In genomic region chr1:171478968-171479367, GRCm38 (mm10) we compare ENCODE assay signal across 9 mouse cellular contexts. TPM values are rescaled to one million over a fixed set of nuclear protein-coding genes. Genes with fewer than 3 reads are reported as not detected.
A peak's percentile ranks its signal among the peaks of the same experiment; 100 is the strongest.
DNase-seq lines count a peak whose midpoint lies in the region; ATAC-seq and TF ChIP-seq lines count a peak whose summit lies in the region.
"Had no signal": no experiment of that assay in that cellular context is flagged by ENCODE, and none has a peak within 500 bp of the region (broad histone marks: within the 10 kb centered on the region; RNA-seq: fewer than 3 reads in every experiment).

No protein-coding gene starts in this region.

- 60% methylated on average over 2 of the region's 2 CpGs for WGBS in forebrain, embryonic 13.5 days
- WGBS in forebrain, embryonic 12.5 days: 57% methylated on average over 2 of the region's 2 CpGs
- WGBS in bone marrow, adult 2 months: 27% methylated on average over 2 of the region's 2 CpGs
- 27% methylated on average over 2 of the region's 2 CpGs for WGBS in spleen, adult 2 months

- no peaks in the 10 kb centered on the region for H3K4me1 ChIP-seq in forebrain, embryonic 13.5 days
- no peaks in the 10 kb centered on the region for H3K4me1 ChIP-seq in forebrain, embryonic 12.5 days
- H3K4me1 ChIP-seq in bone marrow, adult 2 months (ENCODE audit: control insufficient read depth, insufficient read depth, low read length): peaks cover 4% of the 10 kb centered on the region
- no peaks in the 10 kb centered on the region for H3K4me1 ChIP-seq in embryonic fibroblast, embryonic 13.5 days (ENCODE audit: control insufficient read depth, insufficient read depth, low read length)
- H3K4me1 ChIP-seq in spleen, adult 2 months (ENCODE audit: control insufficient read depth, insufficient read depth, insufficient read length): no peaks in the 10 kb centered on the region

- H3K27me3 ChIP-seq in forebrain, embryonic 13.5 days: no peaks in the 10 kb centered on the region
- H3K27me3 ChIP-seq in forebrain, embryonic 12.5 days: no peaks in the 10 kb centered on the region
- no peaks in the 10 kb centered on the region for H3K27me3 ChIP-seq in spleen, adult 2 months (ENCODE audit: control insufficient read depth, insufficient read depth, low read length)

- no peak overlapping the region for H3K4me2 ChIP-seq in forebrain, embryonic 13.5 days
- H3K4me2 ChIP-seq in forebrain, embryonic 12.5 days: no peak overlapping the region

- H3K4me3 ChIP-seq in forebrain, embryonic 13.5 days: no peak overlapping the region
- H3K4me3 ChIP-seq in forebrain, embryonic 12.5 days (replicated peaks): no peak overlapping the region
- H3K4me3 ChIP-seq in bone marrow, adult 2 months (replicated peaks; ENCODE audit: control insufficient read depth, low read depth, low read length): no peak overlapping the region
- H3K4me3 ChIP-seq in embryonic fibroblast, embryonic 13.5 days (ENCODE audit: insufficient read depth, low read length): no peak overlapping the region
- no peak overlapping the region for H3K4me3 ChIP-seq in spleen, adult 2 months (ENCODE audit: extremely low read depth, insufficient read depth, insufficient read length)

- H3K36me3 ChIP-seq in forebrain, embryonic 13.5 days (ENCODE audit: poor library complexity, severe bottlenecking): no peaks in the 10 kb centered on the region
- no peaks in the 10 kb centered on the region for H3K36me3 ChIP-seq in forebrain, embryonic 12.5 days (replicated peaks)
- H3K36me3 ChIP-seq in spleen, adult 2 months (ENCODE audit: control insufficient read depth, insufficient read depth, low read length): no peaks in the 10 kb centered on the region

- peak; percentile 52 for TF ChIP-seq CTCF in bone marrow, adult 2 months (IDR thresholded peaks at IDR 0.05; ENCODE audit: control insufficient read depth, insufficient read depth, low read length)
- peak; percentile 53; the same call in 1 of the 2 replicates for TF ChIP-seq CTCF in embryonic fibroblast, embryonic 13.5 days (IDR thresholded peaks at IDR 0.05; ENCODE audit: borderline replicate concordance, insufficient read depth, low read length)
- peak; percentile 42; the same call in 1 of the 2 replicates for TF ChIP-seq CTCF in spleen, adult 2 months (IDR thresholded peaks at IDR 0.05; ENCODE audit: extremely low read depth, insufficient read depth, insufficient read length, insufficient replicate concordance)

- no peak for TF ChIP-seq POLR2A in bone marrow, adult 2 months (IDR thresholded peaks at IDR 0.05; ENCODE audit: borderline replicate concordance, control insufficient read depth, low read depth, low read length)
- no peak for TF ChIP-seq POLR2A in embryonic fibroblast, embryonic 13.5 days (IDR thresholded peaks at IDR 0.05; ENCODE audit: low read depth, low read length)
- no peak for TF ChIP-seq POLR2A in spleen, adult 2 months (IDR thresholded peaks at IDR 0.05; ENCODE audit: low read depth, low read length)

- DNase-seq in induced T-regulatory cell, adult 2 months (ENCODE audit: low read depth): peak; percentile 73
- DNase-seq in left cerebral cortex, adult 18-20 months (ENCODE audit: low spot score in 2 of 2): peak; percentile 71 to 75
- DNase-seq in mesoderm, embryonic 11.5 days (ENCODE audit: low read depth, low spot score): peak; percentile 58
- DNase-seq in spleen, adult 2 months (ENCODE audit: low read depth in 1 of 2, low spot score in 2 of 2): peak in 1 of 2 experiments; percentile 70

- peak; percentile 53 for ATAC-seq in forebrain, embryonic 13.5 days
- ATAC-seq in forebrain, embryonic 12.5 days (ENCODE audit: low FRiP score): no peak; the same call in 1 of the 2 replicates

- no peak overlapping the region for H3K9ac ChIP-seq in forebrain, embryonic 13.5 days
- no peak overlapping the region for H3K9ac ChIP-seq in forebrain, embryonic 12.5 days

- H3K9me3 ChIP-seq in forebrain, embryonic 13.5 days (replicated peaks): peaks cover 18% of the 10 kb centered on the region; the same call in 1 of the 2 replicates
- peaks cover 12% of the 10 kb centered on the region for H3K9me3 ChIP-seq in forebrain, embryonic 12.5 days

- no peak overlapping the region for H3K27ac ChIP-seq in forebrain, embryonic 13.5 days
- no peak overlapping the region for H3K27ac ChIP-seq in forebrain, embryonic 12.5 days
- H3K27ac ChIP-seq in bone marrow, adult 2 months (ENCODE audit: control insufficient read depth, insufficient read depth, low read depth, low read length, poor library complexity): no peak overlapping the region
- no peak overlapping the region for H3K27ac ChIP-seq in embryonic fibroblast, embryonic 13.5 days (ENCODE audit: insufficient read depth, low read length)
- no peak overlapping the region for H3K27ac ChIP-seq in spleen, adult 2 months (ENCODE audit: insufficient read depth, low read length)

RNA-seq across cellular contexts. Expression of gene Alyref2, which starts 24.3 kb away (rescaled TPM):
- 23.0 and 24.5 TPM in 2 replicates for polyA plus RNA-seq in forebrain, embryonic 13.5 days (2015; fragmentation: Nextera tagmentation; extraction: Ambion mirVana)
- 17.1 and 20.2 TPM in 2 replicates for polyA plus RNA-seq in forebrain, embryonic 12.5 days (2016; fragmentation: Nextera tagmentation; extraction: Ambion mirVana)
- polyA plus RNA-seq in bone marrow, adult 2 months (2011; ENCODE audit: insufficient read depth, insufficient read length, low replicate concordance, missing spikeins): 4.5 and 8.7 TPM in 2 replicates
- 4.0 and 6.1 TPM in 2 replicates for polyA plus RNA-seq in embryonic fibroblast, embryonic 13.5 days (2011; ENCODE audit: insufficient read length, low read depth, missing spikeins)
- total RNA-seq in left cerebral cortex, adult 18-20 months (2021): 1 to 10 TPM; 5.7 to 5.8 TPM
- polyA plus RNA-seq in spleen, adult 2 months (2012; rRNA removed): 5.1 and 6.7 TPM in 2 replicates

RNA-seq across cellular contexts. Expression of gene F11r, which starts 41.6 kb away (rescaled TPM):
- polyA plus RNA-seq in forebrain, embryonic 13.5 days (2015; fragmentation: Nextera tagmentation; extraction: Ambion mirVana): 8.4 and 9.7 TPM in 2 replicates
- 11.1 and 11.4 TPM in 2 replicates for polyA plus RNA-seq in forebrain, embryonic 12.5 days (2016; fragmentation: Nextera tagmentation; extraction: Ambion mirVana)
- 13.2 and 21.5 TPM in 2 replicates for polyA plus RNA-seq in bone marrow, adult 2 months (2011; ENCODE audit: insufficient read depth, insufficient read length, low replicate concordance, missing spikeins)
- polyA plus RNA-seq in embryonic fibroblast, embryonic 13.5 days (2011; ENCODE audit: insufficient read length, low read depth, missing spikeins): 7.4 and 9.4 TPM in 2 replicates
- total RNA-seq in left cerebral cortex, adult 18-20 months (2021): 1 to 10 TPM; 4.5 to 5.4 TPM
- 8.8 and 9.6 TPM in 2 replicates for polyA plus RNA-seq in spleen, adult 2 months (2012; rRNA removed)

RNA-seq across cellular contexts. Expression of gene Itln1, which starts 56.1 kb away (rescaled TPM):
- not detected in 2 replicates for polyA plus RNA-seq in forebrain, embryonic 13.5 days (2015; fragmentation: Nextera tagmentation; extraction: Ambion mirVana)
- polyA plus RNA-seq in forebrain, embryonic 12.5 days (2016; fragmentation: Nextera tagmentation; extraction: Ambion mirVana): not detected in 2 replicates
- not detected in 2 replicates for polyA plus RNA-seq in bone marrow, adult 2 months (2011; ENCODE audit: insufficient read depth, insufficient read length, low replicate concordance, missing spikeins)
- not detected in 2 replicates for polyA plus RNA-seq in embryonic fibroblast, embryonic 13.5 days (2011; ENCODE audit: insufficient read length, low read depth, missing spikeins)
- not detected for total RNA-seq in left cerebral cortex, adult 18-20 months (2021)
- polyA plus RNA-seq in spleen, adult 2 months (2012; rRNA removed): 1.3 TPM in 1 of 2 replicates, not detected in the other
- polyA plus RNA-seq: C2C12 had no signal
